In genomic region chr6:8331496-8331895, GRCm38 (mm10) we compare ENCODE assay signal across 4 mouse cellular contexts.
DNase-seq lines count a peak whose midpoint lies in the region; TF ChIP-seq lines count a peak whose summit lies in the region.
"Not testable (repeated sequence)": the region's sequence is repeated elsewhere in the genome, so short reads cannot be mapped to it uniquely, and the experiment has no call there.

No protein-coding gene starts in this region.

- not testable (repeated sequence) for H3K36me3 ChIP-seq in kidney, adult 2 months (ENCODE audit: control insufficient read depth, insufficient read depth, low read length)

- H3K27ac ChIP-seq in kidney, adult 2 months (ENCODE audit: insufficient read depth, low read depth, low read length) = not testable (repeated sequence)

- H3K4me1 ChIP-seq in kidney, adult 2 months (ENCODE audit: control insufficient read depth, insufficient read depth, low read length) = not testable (repeated sequence)

- not testable (repeated sequence) for H3K27me3 ChIP-seq in kidney, adult 2 months (replicated peaks; ENCODE audit: control insufficient read depth, insufficient read depth, low read length)

- not testable (repeated sequence) for TF ChIP-seq CTCF in kidney, adult 2 months (conservative IDR thresholded peaks at IDR 0.05; ENCODE audit: insufficient read depth, insufficient read length, low read depth, low read length)

- not testable (repeated sequence) for H3K4me3 ChIP-seq in kidney, adult 2 months (ENCODE audit: insufficient read depth, low read depth, low read length)

- TF ChIP-seq POLR2A in kidney, adult 2 months (IDR thresholded peaks at IDR 0.05; ENCODE audit: low read depth, low read length) = not testable (repeated sequence)

- 88% methylated on average over 3 of the region's 3 CpGs for WGBS in kidney, adult 2 months

- peak; percentile 36 for DNase-seq in heart, adult 11 months
- peak; percentile 59 for DNase-seq in kidney, adult 2 months
- DNase-seq in kidney, adult 8-10 months = peak; percentile 8 to 14
- peak; percentile 52 for DNase-seq in kidney, adult 9 months
